In the genomic region with DNA sequence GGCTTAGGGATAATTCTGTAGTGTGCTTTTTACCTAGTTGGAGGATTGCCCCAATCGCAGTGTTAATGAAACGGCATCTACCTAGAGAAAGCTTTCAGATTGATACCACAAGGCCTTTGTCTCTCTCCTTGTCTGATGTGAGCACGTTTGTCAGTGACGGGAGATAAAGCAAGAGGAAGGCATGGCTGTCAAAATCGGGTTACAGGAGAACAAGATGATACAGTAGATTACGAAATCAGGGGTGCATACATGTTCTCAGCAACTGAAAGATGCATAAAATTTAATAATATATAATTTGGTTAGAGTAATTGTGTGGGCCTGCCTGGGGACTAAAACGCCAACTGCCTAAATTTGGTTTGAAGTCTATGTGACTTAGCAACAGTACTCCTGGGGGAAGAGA, we compare ENCODE assay signal across 31 mouse cellular contexts.
"Had no signal": no experiment of that assay in that cellular context is flagged by ENCODE, and none has a peak within 500 bp of the region (broad histone marks: within the 10 kb centered on the region; RNA-seq: fewer than 3 reads in every experiment).

No protein-coding gene starts in this region.

- H3K9me3 ChIP-seq: limb, embryonic 10.5 days; limb, embryonic 12.5 days; limb, embryonic 15.5 days; liver, embryonic 12.5 days; liver, embryonic 13.5 days; liver, embryonic 15.5 days; lung, embryonic 15.5 days; midbrain, embryonic 10.5 days; midbrain, embryonic 12.5 days; midbrain, embryonic 13.5 days; neural tube, embryonic 12.5 days had no signal

- H3K36me3 ChIP-seq: limb, embryonic 10.5 days; limb, embryonic 12.5 days; limb, embryonic 13.5 days; limb, embryonic 15.5 days; liver, embryonic 12.5 days; liver, embryonic 13.5 days; liver, embryonic 15.5 days; lung, embryonic 15.5 days; midbrain, embryonic 10.5 days; midbrain, embryonic 12.5 days; midbrain, embryonic 13.5 days; neural tube, embryonic 12.5 days had no signal

- H3K4me1 ChIP-seq: limb, embryonic 15.5 days; liver, embryonic 12.5 days; liver, embryonic 13.5 days; liver, embryonic 15.5 days; megakaryocyte, embryonic 14.5 days; midbrain, embryonic 12.5 days; neural tube, embryonic 12.5 days had no signal

- DNase-seq: left cerebral cortex, postnatal 4 days; liver; liver, embryonic 13.5 days; liver, postnatal 0 days; lung, adult 18-20 months; lung, adult 2 months; lung, postnatal 10 days; lung, postnatal 14 days; lung, postnatal 36 days; lung, postnatal 4 days; midbrain, embryonic 14.5 days had no signal

- H3K4me2 ChIP-seq: limb, embryonic 12.5 days; limb, embryonic 13.5 days; limb, embryonic 15.5 days; liver, embryonic 11.5 days; liver, embryonic 12.5 days; liver, embryonic 13.5 days; liver, embryonic 15.5 days; midbrain, embryonic 12.5 days; midbrain, embryonic 13.5 days; neural tube, embryonic 12.5 days had no signal

- H3K9ac ChIP-seq: limb, embryonic 12.5 days; limb, embryonic 13.5 days; limb, embryonic 15.5 days; liver, embryonic 12.5 days; liver, embryonic 13.5 days; liver, embryonic 14.5 days; liver, embryonic 15.5 days; liver, postnatal 0 days; lung, embryonic 14.5 days; lung, embryonic 15.5 days; midbrain, embryonic 12.5 days; midbrain, embryonic 13.5 days; neural tube, embryonic 12.5 days had no signal

- H3K27ac ChIP-seq: left cerebral cortex, adult 2 months; limb, embryonic 10.5 days; limb, embryonic 12.5 days; limb, embryonic 13.5 days; limb, embryonic 15.5 days; liver, embryonic 12.5 days; liver, embryonic 13.5 days; liver, embryonic 14.5 days; liver, embryonic 15.5 days; lung, embryonic 15.5 days; macrophage; midbrain, embryonic 10.5 days; midbrain, embryonic 12.5 days; midbrain, embryonic 13.5 days; neural tube, embryonic 12.5 days had no signal

- H3K27me3 ChIP-seq: limb, embryonic 15.5 days; liver, embryonic 12.5 days; liver, embryonic 13.5 days; liver, embryonic 15.5 days; lung, embryonic 15.5 days; midbrain, embryonic 12.5 days; midbrain, embryonic 13.5 days; neural tube, embryonic 12.5 days had no signal

- H3K4me3 ChIP-seq: left cerebral cortex, adult 2 months; limb, embryonic 10.5 days; limb, embryonic 12.5 days; limb, embryonic 13.5 days; limb, embryonic 15.5 days; liver, embryonic 12.5 days; liver, embryonic 13.5 days; liver, embryonic 15.5 days; lung, embryonic 15.5 days; megakaryocyte, embryonic 14.5 days; midbrain, embryonic 10.5 days; midbrain, embryonic 12.5 days; midbrain, embryonic 13.5 days; myocyte; neural tube, embryonic 12.5 days had no signal

- ATAC-seq: liver, embryonic 12.5 days; liver, postnatal 0 days; lung, postnatal 0 days; midbrain, embryonic 13.5 days; midbrain, embryonic 16.5 days had no signal
